Mouse (Mus musculus) central nervous system, embryonic 18 days (tissue): ENCODE results near the gene Tceal5. TPM values are rescaled to one million over a fixed set of nuclear protein-coding genes. Genes with fewer than 3 reads are reported as not detected.

Source experiments
- polyA plus RNA-seq: library from polyadenylated mRNA; depleted of rRNA; stranded (reverse); fragments of >200 nt; gene quantifications from 2 replicates; pipeline ENCODE4 v1.2.3, GENCODE M21; 2012; rRNA removed

Gene Tceal5
- 59.0 and 64.1 TPM in 2 replicates for polyA plus RNA-seq

DNA sequence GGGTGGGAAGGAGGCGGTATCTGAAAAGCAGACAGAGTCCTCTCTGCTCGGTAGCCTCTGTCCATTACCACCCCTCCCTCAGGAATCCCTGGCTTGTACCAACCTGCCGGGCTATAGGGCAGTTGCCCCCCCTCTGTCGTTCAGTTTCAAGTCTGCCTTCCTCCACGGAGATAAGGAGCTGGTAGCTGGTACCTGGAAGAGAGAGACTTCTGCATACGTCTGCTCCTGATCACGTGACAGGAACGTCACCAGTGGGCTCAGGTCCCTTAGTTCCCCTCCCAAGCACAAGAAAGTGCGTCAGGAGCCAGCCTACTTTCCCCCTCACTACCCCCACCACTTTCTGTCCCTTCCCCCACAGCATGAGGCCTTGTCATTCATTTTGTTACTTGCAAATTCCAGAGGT, at the start of gene Tceal5:
Tceal5 (minus strand) TSS at position 213 of the 403 bp plus-strand sequence.

DNA sequence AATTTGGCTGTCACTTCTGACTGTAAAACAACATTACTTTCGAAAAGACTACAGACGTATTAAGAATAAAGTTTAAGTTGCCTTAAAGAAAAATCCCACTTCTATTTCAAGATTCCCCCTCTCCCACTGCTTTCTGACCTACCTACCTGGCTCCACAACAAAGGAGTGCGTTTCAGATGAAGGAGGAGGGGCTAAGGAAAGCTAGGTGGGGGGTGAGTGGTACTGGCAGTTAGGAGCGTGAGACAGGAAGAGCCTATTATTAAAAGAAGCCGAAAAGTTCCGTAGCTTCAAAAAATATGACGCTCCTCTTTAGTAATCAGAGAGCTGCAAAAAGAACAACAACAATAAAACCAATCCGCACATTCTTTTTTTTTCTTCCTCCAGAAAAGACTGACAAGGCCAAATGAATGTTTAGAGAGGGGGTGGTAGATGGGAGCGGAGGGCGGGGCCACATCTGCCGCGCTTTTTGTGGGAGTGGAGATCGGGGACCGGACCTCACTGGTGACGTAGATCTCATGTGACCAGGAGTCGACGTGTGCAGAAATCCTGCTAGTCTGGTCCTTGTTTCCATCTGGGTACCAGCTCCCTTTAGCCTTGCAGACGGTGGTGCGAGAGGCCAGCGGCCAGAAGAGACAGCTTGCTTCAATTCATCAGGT, 41.0 kb upstream of the Tceal5 start, which contains the start of gene Tceal9:
Tceal9 (plus strand) TSS at position 506 of the 656 bp plus-strand sequence.

DNA sequence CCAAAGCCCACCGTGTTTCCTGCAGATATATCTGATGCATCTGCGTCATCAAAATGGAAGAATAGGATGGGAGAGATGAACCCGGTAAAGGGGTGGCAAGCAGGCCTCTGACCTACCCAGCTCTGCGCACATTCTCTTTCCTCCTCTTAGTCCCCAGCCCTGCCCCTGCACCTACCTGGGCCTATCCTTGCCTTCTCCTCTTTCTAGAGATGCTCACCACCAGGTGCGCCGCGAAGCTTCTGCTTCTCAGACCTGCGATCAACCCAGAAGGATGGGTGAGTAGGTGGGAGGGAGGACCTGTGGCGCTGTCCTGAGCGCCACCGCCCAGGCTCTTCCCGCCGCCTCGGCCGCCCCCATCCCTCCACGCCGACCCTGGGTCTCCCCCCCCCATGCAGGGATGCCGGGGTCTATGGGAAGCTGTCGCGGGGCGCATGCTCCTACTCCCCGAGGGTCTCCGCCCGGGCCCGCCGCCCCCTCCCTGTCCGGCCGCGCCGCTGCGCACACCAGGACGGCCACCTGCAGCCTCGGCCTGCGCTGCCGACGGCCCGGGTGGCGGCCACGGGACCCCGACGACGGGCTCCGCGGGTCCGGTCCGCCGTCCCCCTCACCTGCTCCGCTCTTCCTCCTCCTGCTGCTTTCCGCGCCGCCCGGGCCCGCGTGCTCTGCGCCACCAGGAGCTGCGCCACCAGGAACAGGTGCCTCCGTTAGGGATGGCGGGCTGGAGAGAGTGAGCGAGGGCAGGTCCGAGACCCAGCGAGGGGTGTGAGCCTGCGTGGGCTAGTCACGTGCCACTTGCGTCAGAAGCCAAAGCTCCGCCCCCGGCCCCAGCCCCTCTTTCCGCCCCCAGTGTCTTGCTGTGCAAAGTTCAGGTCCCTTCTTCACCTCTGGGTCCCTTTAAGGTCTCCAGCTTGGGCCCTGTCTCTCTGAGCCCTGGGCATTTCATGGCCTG, 11.3 kb upstream of the Tceal5 start, which contains the start of the genes Tceal7 and Bex1:
Tceal7 (plus strand) TSS at position 51 of the 949 bp plus-strand sequence.
Bex1 (minus strand) TSS at position 785 of the 949 bp plus-strand sequence.

DNA sequence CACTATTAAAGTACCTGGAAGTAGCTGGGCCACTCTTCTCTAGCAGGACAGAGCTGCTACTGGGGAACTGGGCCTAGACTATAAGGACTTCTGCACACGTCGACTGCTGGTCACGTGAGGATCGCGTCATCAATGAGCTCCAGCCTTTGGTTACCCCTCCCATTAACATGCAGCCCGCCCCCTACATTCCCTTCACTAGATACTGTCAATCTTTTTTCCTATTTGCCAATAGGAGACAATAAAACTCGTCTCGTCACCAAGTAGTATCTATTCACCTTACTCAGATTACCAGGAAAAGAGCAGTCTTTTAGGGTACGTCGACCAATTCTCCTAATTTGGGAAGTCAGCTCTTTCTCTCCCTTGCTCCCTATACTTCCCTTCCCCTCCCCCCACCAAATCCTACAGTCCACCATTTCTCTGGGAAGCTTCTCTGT, 31.5 kb downstream of the Tceal5 start, which contains the start of gene Tceal8:
Tceal8 (minus strand) TSS at position 225 of the 434 bp plus-strand sequence.

Other genes starting within 250 kb of the Tceal5 start
- gene Arxes2, start 210.1 kb downstream of the Tceal5 start, polyA plus RNA-seq: 152 and 170 TPM in 2 replicates
- 38.4 and 42.0 TPM in 2 replicates for gene Arxes1, start 170.5 kb downstream of the Tceal5 start, polyA plus RNA-seq
- 511 and 531 TPM in 2 replicates for gene Bex2, start 135.6 kb downstream of the Tceal5 start, polyA plus RNA-seq
- gene Nxf3, start 118.6 kb downstream of the Tceal5 start, polyA plus RNA-seq: 0.15 and 0.22 TPM in 2 replicates
- gene Bex4, start 64.9 kb downstream of the Tceal5 start, polyA plus RNA-seq: 121 and 130 TPM in 2 replicates
- 76.6 and 91.7 TPM in 2 replicates for gene Tceal8, start 31.5 kb downstream of the Tceal5 start, polyA plus RNA-seq
- 2.2 and 18.6 TPM in 2 replicates for gene Tceal7, start 10.9 kb upstream of the Tceal5 start, polyA plus RNA-seq
- 258 and 266 TPM in 2 replicates for gene Bex1, start 11.6 kb upstream of the Tceal5 start, polyA plus RNA-seq
- 179 and 188 TPM in 2 replicates for gene Tceal9, start 41.2 kb upstream of the Tceal5 start, polyA plus RNA-seq
- gene Bex3, start 66.4 kb upstream of the Tceal5 start, polyA plus RNA-seq: 744 and 746 TPM in 2 replicates